Mouse (Mus musculus): Measurements from ENCODE around the gene Heatr1.

DNA sequence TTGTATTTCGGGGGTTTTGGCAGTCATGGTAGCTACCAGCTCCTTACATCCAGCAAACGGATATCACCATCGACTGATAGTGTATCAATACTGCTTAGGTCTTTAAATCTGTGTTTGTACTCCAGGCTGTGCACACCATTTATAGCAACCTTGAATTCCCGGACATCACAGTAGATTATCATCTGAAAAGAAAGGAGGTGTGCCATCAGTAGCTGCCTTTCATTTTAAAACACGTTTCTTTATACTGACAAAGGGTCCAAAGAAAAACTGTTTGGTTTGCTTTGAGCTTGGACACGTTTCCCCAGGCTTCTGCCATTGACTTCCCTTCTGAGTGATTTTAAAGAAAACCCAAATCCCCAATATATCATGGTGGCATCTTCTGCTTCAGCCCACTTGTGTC lies 46.0 kb downstream of the Heatr1 start:
- TF ChIP-seq POLR2AphosphoS2 (IDR thresholded peaks at IDR 0.05; ENCODE audit: low read length) (no peak), CTCF (IDR thresholded peaks at IDR 0.05 in 2 of 3, conservative IDR thresholded peaks at IDR 0.05 in 1 of 3; ENCODE audit: control insufficient read depth in 1 of 3, insufficient read depth in 1 of 3, low read depth in 2 of 3, low read length in 3 of 3, poor library complexity in 1 of 3, severe bottlenecking in 1 of 3) (no peak), HCFC1 (IDR thresholded peaks at IDR 0.05; ENCODE audit: low read depth, low read length) (no peak), ETS1 (IDR thresholded peaks at IDR 0.05; ENCODE audit: low read depth, low read length) (no peak), ZKSCAN1 (IDR thresholded peaks at IDR 0.05; ENCODE audit: low read depth, low read length) (no peak), TBP (IDR thresholded peaks at IDR 0.05; ENCODE audit: low read depth, low read length) (no peak), POLR2A (IDR thresholded peaks at IDR 0.05; ENCODE audit: control insufficient read depth in 1 of 2, insufficient read depth in 1 of 2, low read depth in 1 of 2, low read length in 2 of 2, poor library complexity in 1 of 2) (no peak), MYC (IDR thresholded peaks at IDR 0.05; ENCODE audit: low read depth, low read length) (no peak), SIN3A (IDR thresholded peaks at IDR 0.05; ENCODE audit: low read length) (no peak), JUND (IDR thresholded peaks at IDR 0.05; ENCODE audit: low read depth, low read length) (no peak)
